Mouse (Mus musculus) left cerebral cortex, postnatal 36 days (tissue): ENCODE results near the gene Thrb. TPM values are rescaled to one million over a fixed set of nuclear protein-coding genes. Genes with fewer than 3 reads are reported as not detected.
A peak's percentile ranks its signal among the peaks of the same experiment; 100 is the strongest.

ENCODE experiments used
- DNase-seq, 2 experiments: peaks; one replicate each; pipeline ENCODE4 v3.0.0; 2021 to 2022; ENCODE audit warnings: low spot score in 2 of 2, mixed read lengths in 1 of 2
- intact Hi-C: fragments of 180-260 bp; cut with DNase I; formaldehyde crosslinking; loops from one replicate; pipeline ENCODE4 v1.15.1; 2025
- total RNA-seq, 2 experiments: library from RNA; stranded (reverse); gene quantifications; 2 replicates each; pipeline ENCODE4 v1.2.3; 2021

Thrb gene
- total RNA-seq, 2 experiments from 2014 or later: 66.8 to 94.2 TPM

DNA sequence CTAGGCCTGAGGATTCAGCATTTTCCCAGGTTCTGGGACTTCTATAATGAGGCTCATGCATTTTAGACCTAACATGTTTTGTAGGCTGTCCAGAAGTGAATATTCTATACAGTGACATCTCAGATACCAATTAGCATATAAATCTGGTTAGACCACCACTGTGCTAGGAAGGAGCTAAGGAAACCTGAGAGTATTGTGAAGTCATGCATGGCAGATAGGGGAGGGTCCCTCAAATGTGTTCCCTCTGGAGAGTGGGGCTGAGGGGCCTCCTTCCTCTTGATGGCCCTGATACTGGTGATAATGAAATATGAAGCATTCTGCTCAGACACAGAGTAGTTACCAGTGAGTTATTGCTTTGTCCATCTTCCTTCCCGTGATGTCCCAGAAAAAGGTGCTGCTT is 91.8 kb downstream of the Thrb start:
- no peak for DNase-seq
- intact Hi-C loops: no loop called here

GRCm38 (mm10) chr14:17753429-17753828 is 93.4 kb downstream of the Thrb start:
- no peak for DNase-seq
- intact Hi-C loops: no loop called here

GRCm38 (mm10) chr14:17756732-17757131 is 96.7 kb downstream of the Thrb start:
- intact Hi-C loops: no loop called here
- DNase-seq: no peak

GRCm38 (mm10) chr14:17767987-17768386 is 107.9 kb downstream of the Thrb start:
- no peak for DNase-seq
- intact Hi-C loops: no loop called here

DNA sequence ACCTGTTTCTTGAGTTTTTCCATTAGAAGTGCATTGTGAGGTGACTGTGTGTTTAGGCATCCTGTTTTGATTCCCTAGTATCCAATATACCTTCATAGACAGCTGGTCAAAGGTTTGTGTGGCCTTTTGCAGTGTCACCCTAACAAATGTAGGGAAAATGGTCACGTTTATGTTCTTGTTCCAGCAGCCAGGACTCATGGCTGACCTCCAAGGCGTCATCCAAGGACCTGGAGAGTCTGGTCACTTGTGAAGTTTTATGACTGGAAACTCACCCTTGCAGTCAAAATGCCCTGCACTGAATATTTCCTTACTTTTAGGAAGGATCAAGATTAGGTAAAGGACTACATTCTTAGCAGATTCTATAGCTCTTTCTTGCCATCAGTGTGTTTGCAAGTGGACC is 114.3 kb downstream of the Thrb start:
- intact Hi-C loops: no loop called here
- no peak for DNase-seq

- DNase-seq: no peak
- intact Hi-C loops: no loop called here
These were observed 121.9 kb downstream of the Thrb start for GRCm38 (mm10) chr14:17781921-17782320.

DNA sequence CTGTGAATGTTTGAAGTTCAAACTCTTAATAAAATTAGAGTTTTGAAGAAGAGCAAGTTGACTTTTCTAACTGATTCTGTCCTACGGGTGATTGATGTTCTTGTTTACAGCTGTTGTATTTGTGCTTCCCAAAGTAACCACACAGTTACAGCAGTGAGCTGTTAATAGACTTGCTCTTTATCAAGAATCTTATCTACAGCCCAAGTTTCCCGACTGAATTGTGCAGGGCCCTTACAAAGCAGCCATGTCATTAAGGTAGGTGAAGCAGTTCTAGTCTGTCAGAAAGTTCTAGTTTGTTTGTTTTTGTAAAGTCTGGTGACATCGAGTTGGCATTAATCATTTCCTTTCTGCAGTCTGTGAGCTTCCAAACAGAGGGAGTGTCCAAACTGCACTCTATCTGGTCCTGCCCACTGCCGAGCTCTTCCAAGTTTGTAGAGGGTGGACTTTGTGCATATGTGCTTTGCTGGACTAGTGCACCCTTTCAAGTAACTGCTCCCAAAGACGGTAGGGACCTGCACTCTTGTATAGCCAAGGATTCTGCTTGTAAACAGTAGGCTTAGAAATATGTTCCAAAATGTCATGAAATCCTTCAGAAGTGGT is 124.2 kb downstream of the Thrb start:
- DNase-seq: no peak
- intact Hi-C loops: no loop called here

GRCm38 (mm10) chr14:17785370-17785769 is 125.3 kb downstream of the Thrb start:
- DNase-seq: no peak
- intact Hi-C loops: no loop called here

DNA sequence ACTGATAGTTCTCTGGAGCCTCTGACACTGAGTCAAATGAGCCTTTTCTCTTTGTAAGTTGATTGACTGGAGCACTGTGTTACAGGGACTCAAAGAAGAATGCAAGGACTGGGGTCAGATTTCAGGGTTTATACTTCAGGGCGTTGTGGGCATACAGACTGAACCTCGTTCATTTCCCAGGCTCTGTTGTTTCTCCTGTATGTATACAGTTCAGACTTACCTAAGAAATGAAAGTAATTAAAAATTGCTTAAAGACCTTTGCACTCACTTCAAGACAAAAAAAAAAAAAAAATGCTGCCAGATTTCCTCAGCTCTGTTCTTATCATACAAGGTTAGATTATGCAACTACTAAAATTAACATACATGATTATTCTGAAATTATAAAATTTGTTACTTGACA is 126.2 kb downstream of the Thrb start:
- DNase-seq: no peak
- intact Hi-C loops: no loop called here

GRCm38 (mm10) chr14:17803934-17804602 is 144.0 kb downstream of the Thrb start:
- DNase-seq: no peak
- intact Hi-C loops: no loop called here

GRCm38 (mm10) chr14:17811051-17811450 is 151.0 kb downstream of the Thrb start:
- intact Hi-C loops: no loop called here
- DNase-seq: no peak

- no peak for DNase-seq
- intact Hi-C loops: no loop called here
These were observed 152.4 kb downstream of the Thrb start for GRCm38 (mm10) chr14:17812414-17812813.

- DNase-seq: no peak
- intact Hi-C loops: no loop called here
These were observed 155.0 kb downstream of the Thrb start for GRCm38 (mm10) chr14:17815103-17815502.

- intact Hi-C loops: no loop called here
- DNase-seq: peak; percentile 63 to 74
These were observed 158.0 kb downstream of the Thrb start for GRCm38 (mm10) chr14:17818086-17818485.

GRCm38 (mm10) chr14:17822754-17823153 is 162.7 kb downstream of the Thrb start:
- intact Hi-C loops: no loop called here
- DNase-seq: no peak

DNA sequence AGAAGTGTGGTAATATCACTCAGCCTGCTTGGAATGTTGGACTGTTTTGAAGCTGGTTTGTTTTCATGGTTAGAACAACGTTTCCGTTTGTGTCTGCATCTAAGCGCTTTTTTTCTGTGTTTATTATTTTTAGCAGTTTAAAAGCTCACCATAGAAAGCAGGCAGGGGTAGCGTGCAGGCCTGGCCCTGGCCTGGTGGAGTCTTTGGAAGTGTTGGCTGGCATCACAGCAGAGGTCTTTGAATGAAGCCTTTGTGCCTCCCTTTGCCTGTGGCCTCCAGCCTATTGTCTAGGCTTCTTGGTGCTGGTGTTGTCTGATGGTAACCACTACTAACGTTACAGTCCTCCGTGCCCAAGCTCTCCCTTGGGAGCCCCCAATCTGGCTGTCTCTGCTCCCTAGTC is 167.3 kb downstream of the Thrb start:
- DNase-seq: no peak
- intact Hi-C loops: no loop called here

DNA sequence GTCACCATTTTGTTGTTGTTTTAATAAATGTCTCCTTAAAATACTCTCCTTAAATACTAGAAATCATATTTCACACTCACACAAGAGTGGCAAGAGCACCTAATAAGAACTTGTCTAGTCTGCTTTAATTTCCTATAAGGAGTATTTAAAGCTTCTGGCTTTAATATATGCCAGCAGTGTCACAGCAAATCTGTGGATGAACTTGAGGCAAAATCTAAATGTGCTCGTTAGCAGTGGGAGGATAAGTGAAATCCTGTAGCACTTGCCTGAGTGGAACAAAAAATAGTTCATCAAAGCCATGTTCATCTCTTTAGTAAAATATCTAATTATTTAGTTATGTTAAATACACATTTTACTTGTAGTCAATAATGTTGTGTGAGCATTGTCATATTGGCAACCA is 175.7 kb downstream of the Thrb start:
- no peak for DNase-seq
- intact Hi-C loops: no loop called here

DNA sequence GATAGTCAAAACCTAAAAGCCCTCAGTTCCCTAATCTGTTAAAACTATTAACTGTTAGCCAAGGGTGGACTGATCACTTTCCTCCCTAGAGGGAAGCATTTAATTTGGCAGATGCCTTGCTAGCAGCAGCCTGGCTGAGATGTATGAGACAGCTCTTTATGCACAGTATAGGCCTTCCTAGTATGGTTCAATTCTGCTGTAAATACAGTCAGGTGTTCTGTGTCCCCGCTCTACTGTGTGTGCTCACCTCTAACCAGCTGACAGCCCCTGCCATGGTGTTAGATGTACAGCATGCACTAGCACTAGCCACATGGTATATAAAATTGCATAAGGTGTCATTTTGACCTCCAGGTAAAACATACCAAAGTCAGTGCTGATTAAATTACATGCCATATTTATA is 176.7 kb downstream of the Thrb start:
- intact Hi-C loops: no loop called here
- no peak for DNase-seq

GRCm38 (mm10) chr14:17845003-17845697 is 185.1 kb downstream of the Thrb start:
- intact Hi-C loops: no loop called here
- DNase-seq: no peak

DNA sequence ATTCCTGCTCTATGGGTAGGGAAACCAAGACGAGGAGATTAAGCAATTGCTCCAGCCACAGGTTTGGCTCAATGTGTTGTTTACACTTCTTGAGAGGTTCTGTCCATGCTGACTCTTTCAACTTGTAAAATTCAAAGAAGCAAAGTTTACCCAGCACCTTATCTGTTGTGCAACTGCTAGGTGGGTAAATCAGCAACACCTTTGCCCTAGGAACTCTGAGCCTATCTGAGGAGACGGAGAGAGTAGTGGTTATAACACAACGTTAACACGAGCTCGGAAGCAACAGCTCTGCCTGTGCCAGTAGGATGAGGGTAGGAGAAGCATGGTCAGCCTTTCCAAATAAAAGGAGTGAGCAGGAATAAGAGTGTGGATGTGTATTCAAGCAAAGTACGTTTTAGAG is 185.8 kb downstream of the Thrb start:
- DNase-seq: no peak
- intact Hi-C loops: no loop called here

- DNase-seq: no peak
These were observed 186.6 kb downstream of the Thrb start for GRCm38 (mm10) chr14:17846700-17847099.

More at GRCm38 (mm10) chr14:17846700-17847099, 186.6 kb downstream of the Thrb start:
- intact Hi-C loops: no loop called here
